Mouse (Mus musculus): ENCODE results near the gene Nrp2.

GRCm38 (mm10) chr1:62751011-62752006 is 48.2 kb downstream of the Nrp2 start:
- TF ChIP-seq POLR2A (IDR thresholded peaks at IDR 0.05; ENCODE audit: borderline replicate concordance, insufficient read depth, low read length) = no peak
- TF ChIP-seq CTCF (IDR thresholded peaks at IDR 0.05; ENCODE audit: borderline replicate concordance, insufficient read depth, low read depth, low read length) = no peak

Data from cerebellum, adult 2 months (tissue).